Mouse (Mus musculus): ENCODE results near the gene Trub1. TPM values are rescaled to one million over a fixed set of nuclear protein-coding genes. Genes with fewer than 3 reads are reported as not detected.

Gene Trub1
- polyA plus RNA-seq, 1 experiment from 2014 or later, result 25.9 TPM

GRCm38 (mm10) chr19:57431476-57431875 lies 21.2 kb upstream of the Trub1 start:
- Histone ChIP-seq H3K36me3 (ENCODE audit: control insufficient read depth, insufficient read depth, low read length) (no peaks in the 10 kb centered on the region), H3K4me1 (ENCODE audit: control insufficient read depth, insufficient read depth, low read length) (no peaks in the 10 kb centered on the region), H3K9me3 (ENCODE audit: control insufficient read depth, low read depth, low read length) (no peaks in the 10 kb centered on the region), H3K27ac (ENCODE audit: low read length) (no peak overlapping the region), H3K4me3 (ENCODE audit: low read depth, low read length) (no peak overlapping the region), H3K9ac (replicated peaks; ENCODE audit: low read depth, low read length) (no peak overlapping the region), H3K4me2 (replicated peaks; ENCODE audit: low read depth, low read length) (no peak overlapping the region), H3K27me3 (ENCODE audit: control insufficient read depth, insufficient read depth, low read length) (no peaks in the 10 kb centered on the region)
- ATAC-seq (ENCODE audit: insufficient number of reproducible peaks, insufficient read depth, low FRiP score, low read depth), result no peak
- 43% methylated on average over 6 of the region's 6 CpGs for WGBS

DNA sequence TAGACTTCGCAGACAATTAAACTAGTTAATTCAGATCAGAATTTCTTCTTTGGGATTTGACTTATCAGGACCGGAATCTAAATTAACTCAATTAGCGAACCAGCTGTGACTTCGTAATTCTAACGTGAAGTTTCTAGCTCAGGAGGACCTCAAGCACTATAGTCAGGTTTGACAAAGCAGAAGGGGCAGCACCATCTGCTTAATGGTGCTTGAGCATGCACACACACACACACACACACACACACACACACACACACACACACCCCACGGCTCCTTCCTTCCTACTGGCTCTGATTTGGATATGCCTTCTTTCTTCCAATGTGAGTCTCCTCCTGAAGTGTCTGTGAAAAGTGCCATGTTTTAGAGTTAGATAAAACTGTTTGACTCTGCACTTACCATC lies 18.7 kb upstream of the Trub1 start:
- no peak overlapping the region for H3K4me2 ChIP-seq (replicated peaks; ENCODE audit: low read depth, low read length)
- no peaks in the 10 kb centered on the region for H3K27me3 ChIP-seq (ENCODE audit: control insufficient read depth, insufficient read depth, low read length)
- H3K9ac ChIP-seq (replicated peaks; ENCODE audit: low read depth, low read length), result no peak overlapping the region
- no peaks in the 10 kb centered on the region for H3K36me3 ChIP-seq (ENCODE audit: control insufficient read depth, insufficient read depth, low read length)
- H3K9me3 ChIP-seq (ENCODE audit: control insufficient read depth, low read depth, low read length), result no peaks in the 10 kb centered on the region
- H3K27ac ChIP-seq (ENCODE audit: low read length), result no peak overlapping the region
- H3K4me3 ChIP-seq (ENCODE audit: low read depth, low read length), result no peak overlapping the region
- no peaks in the 10 kb centered on the region for H3K4me1 ChIP-seq (ENCODE audit: control insufficient read depth, insufficient read depth, low read length)
- WGBS, result 74% methylated on average over 6 of the region's 6 CpGs
- ATAC-seq (ENCODE audit: insufficient number of reproducible peaks, insufficient read depth, low FRiP score, low read depth), result no peak

- no peaks in the 10 kb centered on the region for H3K27me3 ChIP-seq (ENCODE audit: control insufficient read depth, insufficient read depth, low read length)
- WGBS, result 40% methylated on average over 10 of the region's 10 CpGs
- H3K27ac ChIP-seq (ENCODE audit: low read length), result 0 out of 2 replicates have a peak overlapping the region, but pooled peaks have one; percentile 8
- no peak overlapping the region for H3K9ac ChIP-seq (replicated peaks; ENCODE audit: low read depth, low read length)
- H3K4me1 ChIP-seq (ENCODE audit: control insufficient read depth, insufficient read depth, low read length), result 0 out of 2 replicates have a peak, but pooled peaks cover 4% of the 10 kb centered on the region
- ATAC-seq (ENCODE audit: insufficient number of reproducible peaks, insufficient read depth, low FRiP score, low read depth), result peak; percentile 53; the same call in 1 of the 2 replicates
- H3K9me3 ChIP-seq (ENCODE audit: control insufficient read depth, low read depth, low read length), result no peaks in the 10 kb centered on the region
- no peak overlapping the region for H3K4me3 ChIP-seq (ENCODE audit: low read depth, low read length)
- no peak overlapping the region for H3K4me2 ChIP-seq (replicated peaks; ENCODE audit: low read depth, low read length)
- no peaks in the 10 kb centered on the region for H3K36me3 ChIP-seq (ENCODE audit: control insufficient read depth, insufficient read depth, low read length)
These were observed 16.1 kb upstream of the Trub1 start for GRCm38 (mm10) chr19:57436586-57437021.

- H3K27ac ChIP-seq (ENCODE audit: low read length), result 0 out of 2 replicates have a peak overlapping the region, but pooled peaks have one; percentile 16
- peak; percentile 28; the same call in 1 of the 2 replicates for ATAC-seq (ENCODE audit: insufficient number of reproducible peaks, insufficient read depth, low FRiP score, low read depth)
- H3K4me2 ChIP-seq (replicated peaks; ENCODE audit: low read depth, low read length), result no peak overlapping the region
- no peaks in the 10 kb centered on the region for H3K27me3 ChIP-seq (ENCODE audit: control insufficient read depth, insufficient read depth, low read length)
- no peaks in the 10 kb centered on the region for H3K9me3 ChIP-seq (ENCODE audit: control insufficient read depth, low read depth, low read length)
- H3K9ac ChIP-seq (replicated peaks; ENCODE audit: low read depth, low read length), result no peak overlapping the region
- WGBS, result 40% methylated on average over 7 of the region's 7 CpGs
- H3K36me3 ChIP-seq (ENCODE audit: control insufficient read depth, insufficient read depth, low read length), result no peaks in the 10 kb centered on the region
- 0 out of 2 replicates have a peak, but pooled peaks cover 5% of the 10 kb centered on the region for H3K4me1 ChIP-seq (ENCODE audit: control insufficient read depth, insufficient read depth, low read length)
- H3K4me3 ChIP-seq (ENCODE audit: low read depth, low read length), result no peak overlapping the region
These were observed 15.7 kb upstream of the Trub1 start for GRCm38 (mm10) chr19:57437042-57437441.

GRCm38 (mm10) chr19:57439296-57439695 lies 13.4 kb upstream of the Trub1 start:
- ATAC-seq (ENCODE audit: insufficient number of reproducible peaks, insufficient read depth, low FRiP score, low read depth), result no peak; the same call in 1 of the 2 replicates
- Histone ChIP-seq H3K36me3 (ENCODE audit: control insufficient read depth, insufficient read depth, low read length) (no peaks in the 10 kb centered on the region), H3K4me2 (replicated peaks; ENCODE audit: low read depth, low read length) (no peak overlapping the region), H3K9ac (replicated peaks; ENCODE audit: low read depth, low read length) (no peak overlapping the region), H3K27me3 (ENCODE audit: control insufficient read depth, insufficient read depth, low read length) (no peaks in the 10 kb centered on the region), H3K4me1 (ENCODE audit: control insufficient read depth, insufficient read depth, low read length) (0 out of 2 replicates have a peak, but pooled peaks cover 5% of the 10 kb centered on the region), H3K27ac (ENCODE audit: low read length) (no peak overlapping the region), H3K9me3 (ENCODE audit: control insufficient read depth, low read depth, low read length) (no peaks in the 10 kb centered on the region), H3K4me3 (ENCODE audit: low read depth, low read length) (no peak overlapping the region)
- 94% methylated on average over 5 of the region's 5 CpGs for WGBS

GRCm38 (mm10) chr19:57441501-57441900 lies 11.2 kb upstream of the Trub1 start:
- no peaks in the 10 kb centered on the region for H3K9me3 ChIP-seq (ENCODE audit: control insufficient read depth, low read depth, low read length)
- no peak overlapping the region for H3K27ac ChIP-seq (ENCODE audit: low read length)
- 0 out of 2 replicates have a peak, but pooled peaks cover 13% of the 10 kb centered on the region for H3K4me1 ChIP-seq (ENCODE audit: control insufficient read depth, insufficient read depth, low read length)
- WGBS, result 23% methylated on average over 7 of the region's 7 CpGs
- H3K27me3 ChIP-seq (ENCODE audit: control insufficient read depth, insufficient read depth, low read length), result no peaks in the 10 kb centered on the region
- ATAC-seq (ENCODE audit: insufficient number of reproducible peaks, insufficient read depth, low FRiP score, low read depth), result no peak
- H3K4me3 ChIP-seq (ENCODE audit: low read depth, low read length), result no peak overlapping the region
- H3K36me3 ChIP-seq (ENCODE audit: control insufficient read depth, insufficient read depth, low read length), result no peaks in the 10 kb centered on the region
- no peak overlapping the region for H3K9ac ChIP-seq (replicated peaks; ENCODE audit: low read depth, low read length)
- H3K4me2 ChIP-seq (replicated peaks; ENCODE audit: low read depth, low read length), result no peak overlapping the region

GRCm38 (mm10) chr19:57442936-57443657 lies 9.6 kb upstream of the Trub1 start:
- H3K27me3 ChIP-seq (ENCODE audit: control insufficient read depth, insufficient read depth, low read length), result no peaks in the 10 kb centered on the region
- no peaks in the 10 kb centered on the region for H3K9me3 ChIP-seq (ENCODE audit: control insufficient read depth, low read depth, low read length)
- H3K4me2 ChIP-seq (replicated peaks; ENCODE audit: low read depth, low read length), result no peak overlapping the region
- no peak overlapping the region for H3K9ac ChIP-seq (replicated peaks; ENCODE audit: low read depth, low read length)
- H3K4me3 ChIP-seq (ENCODE audit: low read depth, low read length), result no peak overlapping the region
- 0 out of 2 replicates have a peak, but pooled peaks cover 13% of the 10 kb centered on the region for H3K4me1 ChIP-seq (ENCODE audit: control insufficient read depth, insufficient read depth, low read length)
- 47% methylated on average over 8 of the region's 8 CpGs for WGBS
- no peaks in the 10 kb centered on the region for H3K36me3 ChIP-seq (ENCODE audit: control insufficient read depth, insufficient read depth, low read length)
- H3K27ac ChIP-seq (ENCODE audit: low read length), result no peak overlapping the region
- ATAC-seq (ENCODE audit: insufficient number of reproducible peaks, insufficient read depth, low FRiP score, low read depth), result peak; percentile 42; the same call in 1 of the 2 replicates

GRCm38 (mm10) chr19:57445049-57445448 lies 7.7 kb upstream of the Trub1 start:
- H3K9ac ChIP-seq (replicated peaks; ENCODE audit: low read depth, low read length), result no peak overlapping the region
- 27% methylated on average over 5 of the region's 5 CpGs for whole genome bisulfite sequencing
- 0 out of 2 replicates have a peak, but pooled peaks cover 13% of the 10 kb centered on the region for H3K4me1 ChIP-seq (ENCODE audit: control insufficient read depth, insufficient read depth, low read length)
- H3K27ac ChIP-seq (ENCODE audit: low read length), result no peak overlapping the region
- no peak overlapping the region for H3K4me3 ChIP-seq (ENCODE audit: low read depth, low read length)
- no peaks in the 10 kb centered on the region for H3K36me3 ChIP-seq (ENCODE audit: control insufficient read depth, insufficient read depth, low read length)
- no peaks in the 10 kb centered on the region for H3K9me3 ChIP-seq (ENCODE audit: control insufficient read depth, low read depth, low read length)
- no peak overlapping the region for H3K4me2 ChIP-seq (replicated peaks; ENCODE audit: low read depth, low read length)
- no peaks in the 10 kb centered on the region for H3K27me3 ChIP-seq (ENCODE audit: control insufficient read depth, insufficient read depth, low read length)
- ATAC-seq (ENCODE audit: insufficient number of reproducible peaks, insufficient read depth, low FRiP score, low read depth), result no peak

Data from stomach, embryonic 14.5 days (tissue).